Mouse (Mus musculus): ENCODE data around the gene Arhgap15. TPM values are rescaled to one million over a fixed set of nuclear protein-coding genes. Genes with fewer than 3 reads are reported as not detected.

The Arhgap15 gene
- polyA plus RNA-seq, 1 experiment = 4.8 TPM

GRCm38 (mm10) chr2:43949775-43950492, 201.3 kb downstream of the Arhgap15 start:
- H3K4me3 ChIP-seq (ENCODE audit: extremely low read depth, insufficient read depth, insufficient read length) = no peak overlapping the region
- no peaks in the 10 kb centered on the region for H3K4me1 ChIP-seq (ENCODE audit: control insufficient read depth, insufficient read depth, insufficient read length)
- no peaks in the 10 kb centered on the region for H3K27me3 ChIP-seq (ENCODE audit: control insufficient read depth, insufficient read depth, low read length)
- 94% methylated on average over 13 of the region's 13 CpGs for WGBS
- no peak for DNase-seq (ENCODE audit: low read depth in 1 of 2, low spot score in 2 of 2)
- no peaks in the 10 kb centered on the region; the same call in 1 of the 2 replicates for H3K36me3 ChIP-seq (ENCODE audit: control insufficient read depth, insufficient read depth, low read length)
- TF ChIP-seq CTCF (IDR thresholded peaks at IDR 0.05; ENCODE audit: extremely low read depth, insufficient read depth, insufficient read length, insufficient replicate concordance) = no peak
- TF ChIP-seq POLR2A (IDR thresholded peaks at IDR 0.05; ENCODE audit: low read depth, low read length) = no peak
- no peak overlapping the region for H3K27ac ChIP-seq (ENCODE audit: insufficient read depth, low read length)

- TF ChIP-seq CTCF (IDR thresholded peaks at IDR 0.05; ENCODE audit: extremely low read depth, insufficient read depth, insufficient read length, insufficient replicate concordance) = no peak
- no peak for TF ChIP-seq POLR2A (IDR thresholded peaks at IDR 0.05; ENCODE audit: low read depth, low read length)
- 90% methylated on average over 6 of the region's 6 CpGs for WGBS
- no peak overlapping the region for H3K27ac ChIP-seq (ENCODE audit: insufficient read depth, low read length)
- H3K27me3 ChIP-seq (ENCODE audit: control insufficient read depth, insufficient read depth, low read length) = no peaks in the 10 kb centered on the region
- H3K36me3 ChIP-seq (ENCODE audit: control insufficient read depth, insufficient read depth, low read length) = no peaks in the 10 kb centered on the region; the same call in 1 of the 2 replicates
- DNase-seq (ENCODE audit: low read depth in 1 of 2, low spot score in 2 of 2) = no peak
- no peaks in the 10 kb centered on the region for H3K4me1 ChIP-seq (ENCODE audit: control insufficient read depth, insufficient read depth, insufficient read length)
- H3K4me3 ChIP-seq (ENCODE audit: extremely low read depth, insufficient read depth, insufficient read length) = no peak overlapping the region
These were observed 202.1 kb downstream of the Arhgap15 start for GRCm38 (mm10) chr2:43950741-43951140.

- no peaks in the 10 kb centered on the region for H3K4me1 ChIP-seq (ENCODE audit: control insufficient read depth, insufficient read depth, insufficient read length)
- DNase-seq (ENCODE audit: low read depth in 1 of 2, low spot score in 2 of 2) = no peak
- no peak overlapping the region for H3K4me3 ChIP-seq (ENCODE audit: extremely low read depth, insufficient read depth, insufficient read length)
- TF ChIP-seq CTCF (IDR thresholded peaks at IDR 0.05; ENCODE audit: extremely low read depth, insufficient read depth, insufficient read length, insufficient replicate concordance) = no peak
- no peak for TF ChIP-seq POLR2A (IDR thresholded peaks at IDR 0.05; ENCODE audit: low read depth, low read length)
- no peaks in the 10 kb centered on the region for H3K27me3 ChIP-seq (ENCODE audit: control insufficient read depth, insufficient read depth, low read length)
- H3K36me3 ChIP-seq (ENCODE audit: control insufficient read depth, insufficient read depth, low read length) = no peaks in the 10 kb centered on the region
- no peak overlapping the region for H3K27ac ChIP-seq (ENCODE audit: insufficient read depth, low read length)
These were observed 210.6 kb downstream of the Arhgap15 start for GRCm38 (mm10) chr2:43959189-43959588.

- no peaks in the 10 kb centered on the region for H3K4me1 ChIP-seq (ENCODE audit: control insufficient read depth, insufficient read depth, insufficient read length)
- no peak for DNase-seq (ENCODE audit: low read depth in 1 of 2, low spot score in 2 of 2)
- 89% methylated on average over 5 of the region's 5 CpGs for WGBS
- no peak overlapping the region for H3K27ac ChIP-seq (ENCODE audit: insufficient read depth, low read length)
- no peaks in the 10 kb centered on the region for H3K27me3 ChIP-seq (ENCODE audit: control insufficient read depth, insufficient read depth, low read length)
- H3K36me3 ChIP-seq (ENCODE audit: control insufficient read depth, insufficient read depth, low read length) = no peaks in the 10 kb centered on the region
- no peak overlapping the region for H3K4me3 ChIP-seq (ENCODE audit: extremely low read depth, insufficient read depth, insufficient read length)
- TF ChIP-seq CTCF (IDR thresholded peaks at IDR 0.05; ENCODE audit: extremely low read depth, insufficient read depth, insufficient read length, insufficient replicate concordance) (no peak), POLR2A (IDR thresholded peaks at IDR 0.05; ENCODE audit: low read depth, low read length) (no peak)
These were observed 213.8 kb downstream of the Arhgap15 start for GRCm38 (mm10) chr2:43962466-43962865.

GRCm38 (mm10) chr2:43968581-43968980, 220.0 kb downstream of the Arhgap15 start:
- Histone ChIP-seq H3K27me3 (ENCODE audit: control insufficient read depth, insufficient read depth, low read length) (no peaks in the 10 kb centered on the region), H3K27ac (ENCODE audit: insufficient read depth, low read length) (no peak overlapping the region), H3K4me1 (ENCODE audit: control insufficient read depth, insufficient read depth, insufficient read length) (no peaks in the 10 kb centered on the region), H3K4me3 (ENCODE audit: extremely low read depth, insufficient read depth, insufficient read length) (no peak overlapping the region), H3K36me3 (ENCODE audit: control insufficient read depth, insufficient read depth, low read length) (no peaks in the 10 kb centered on the region; the same call in 1 of the 2 replicates)
- TF ChIP-seq POLR2A (IDR thresholded peaks at IDR 0.05; ENCODE audit: low read depth, low read length) (no peak), CTCF (IDR thresholded peaks at IDR 0.05; ENCODE audit: extremely low read depth, insufficient read depth, insufficient read length, insufficient replicate concordance) (no peak)
- DNase-seq (ENCODE audit: low read depth in 1 of 2, low spot score in 2 of 2) = no peak
- WGBS = 91% methylated on average over 4 of the region's 4 CpGs

GRCm38 (mm10) chr2:43977732-43978131, 229.1 kb downstream of the Arhgap15 start:
- TF ChIP-seq POLR2A (IDR thresholded peaks at IDR 0.05; ENCODE audit: low read depth, low read length) = no peak
- TF ChIP-seq CTCF (IDR thresholded peaks at IDR 0.05; ENCODE audit: extremely low read depth, insufficient read depth, insufficient read length, insufficient replicate concordance) = no peak
- no peaks in the 10 kb centered on the region for H3K27me3 ChIP-seq (ENCODE audit: control insufficient read depth, insufficient read depth, low read length)
- DNase-seq (ENCODE audit: low read depth in 1 of 2, low spot score in 2 of 2) = no peak
- H3K4me1 ChIP-seq (ENCODE audit: control insufficient read depth, insufficient read depth, insufficient read length) = no peaks in the 10 kb centered on the region
- 92% methylated on average over 11 of the region's 11 CpGs for WGBS
- H3K36me3 ChIP-seq (ENCODE audit: control insufficient read depth, insufficient read depth, low read length) = no peaks in the 10 kb centered on the region
- no peak overlapping the region for H3K4me3 ChIP-seq (ENCODE audit: extremely low read depth, insufficient read depth, insufficient read length)
- H3K27ac ChIP-seq (ENCODE audit: insufficient read depth, low read length) = no peak overlapping the region
